Mouse (Mus musculus): ENCODE results near the gene Rspry1. TPM values are rescaled to one million over a fixed set of nuclear protein-coding genes. Genes with fewer than 3 reads are reported as not detected.
A peak's percentile ranks its signal among the peaks of the same experiment; 100 is the strongest.

Rspry1 gene
- total and polyA plus RNA-seq, 2 experiments from 2014 or later: 35.9 to 42.7 TPM

- no peaks in the 10 kb centered on the region for H3K36me3 ChIP-seq (ENCODE audit: insufficient read depth, low read length)
- WGBS: under 1% methylated on average over 35 of the region's 35 CpGs
- H3K4me1 ChIP-seq (ENCODE audit: insufficient read depth, low read length): 0 out of 2 replicates have a peak, but pooled peaks cover 2% of the 10 kb centered on the region
- peak overlapping the region; percentile 76 for H3K27ac ChIP-seq (ENCODE audit: low read depth, low read length)
- no peaks in the 10 kb centered on the region for H3K27me3 ChIP-seq (ENCODE audit: insufficient read depth, low read length)
- TF ChIP-seq CTCF (IDR thresholded peaks at IDR 0.05): peak; percentile 96
- peak; percentile 98 for DNase-seq (ENCODE audit: low spot score)
- ATAC-seq (ENCODE audit: low FRiP score): peak; percentile 88
- peak overlapping the region; percentile 54 for H3K9ac ChIP-seq (replicated peaks; ENCODE audit: low read length, poor library complexity, severe bottlenecking)
- H3K4me2 ChIP-seq (ENCODE audit: low read depth, low read length, poor library complexity, severe bottlenecking): peak overlapping the region; percentile 48
- H3K4me3 ChIP-seq (ENCODE audit: low read depth, low read length): peak overlapping the region; percentile 44
- no peaks in the 10 kb centered on the region for H3K9me3 ChIP-seq (ENCODE audit: low read length)
These were observed 102.4 kb downstream of the Rspry1 start for GRCm38 (mm10) chr8:94703972-94704668.

- Histone ChIP-seq H3K27me3 (ENCODE audit: insufficient read depth, low read length) (no peaks in the 10 kb centered on the region), H3K9me3 (ENCODE audit: low read length) (no peaks in the 10 kb centered on the region), H3K4me1 (ENCODE audit: insufficient read depth, low read length) (0 out of 2 replicates have a peak, but pooled peaks cover 2% of the 10 kb centered on the region), H3K4me2 (ENCODE audit: low read depth, low read length, poor library complexity, severe bottlenecking) (peak overlapping the region; percentile 48), H3K9ac (replicated peaks; ENCODE audit: low read length, poor library complexity, severe bottlenecking) (peak overlapping the region; percentile 54), H3K36me3 (ENCODE audit: insufficient read depth, low read length) (no peaks in the 10 kb centered on the region), H3K27ac (ENCODE audit: low read depth, low read length) (peak overlapping the region; percentile 76), H3K4me3 (ENCODE audit: low read depth, low read length) (peak overlapping the region; percentile 44)
- TF ChIP-seq CTCF (IDR thresholded peaks at IDR 0.05): no peak
- ATAC-seq (ENCODE audit: low FRiP score) (no peak), DNase-seq (ENCODE audit: low spot score) (no peak)
- WGBS: 8% methylated on average over 9 of the region's 9 CpGs
These were observed 102.9 kb downstream of the Rspry1 start for GRCm38 (mm10) chr8:94704669-94704984.

GRCm38 (mm10) chr8:94705581-94706245 is 104.0 kb downstream of the Rspry1 start:
- TF ChIP-seq CTCF (IDR thresholded peaks at IDR 0.05): no peak
- Histone ChIP-seq H3K4me2 (ENCODE audit: low read depth, low read length, poor library complexity, severe bottlenecking) (no peak overlapping the region), H3K9ac (replicated peaks; ENCODE audit: low read length, poor library complexity, severe bottlenecking) (no peak overlapping the region), H3K4me1 (ENCODE audit: insufficient read depth, low read length) (0 out of 2 replicates have a peak, but pooled peaks cover 2% of the 10 kb centered on the region), H3K36me3 (ENCODE audit: insufficient read depth, low read length) (no peaks in the 10 kb centered on the region), H3K4me3 (ENCODE audit: low read depth, low read length) (no peak overlapping the region), H3K27me3 (ENCODE audit: insufficient read depth, low read length) (no peaks in the 10 kb centered on the region), H3K9me3 (ENCODE audit: low read length) (no peaks in the 10 kb centered on the region), H3K27ac (ENCODE audit: low read depth, low read length) (no peak overlapping the region)
- no peak for DNase-seq (ENCODE audit: low spot score)
- 78% methylated on average over 10 of the region's 10 CpGs for WGBS
- ATAC-seq (ENCODE audit: low FRiP score): no peak

GRCm38 (mm10) chr8:94706732-94707395 is 105.1 kb downstream of the Rspry1 start:
- no peak for ATAC-seq (ENCODE audit: low FRiP score)
- no peaks in the 10 kb centered on the region for H3K36me3 ChIP-seq (ENCODE audit: insufficient read depth, low read length)
- 75% methylated on average over 9 of the region's 9 CpGs for WGBS

More at GRCm38 (mm10) chr8:94706732-94707395, 105.1 kb downstream of the Rspry1 start:
- Histone ChIP-seq H3K9me3 (ENCODE audit: low read length) (no peaks in the 10 kb centered on the region), H3K9ac (replicated peaks; ENCODE audit: low read length, poor library complexity, severe bottlenecking) (no peak overlapping the region), H3K27ac (ENCODE audit: low read depth, low read length) (no peak overlapping the region; the same call in 1 of the 2 replicates), H3K4me1 (ENCODE audit: insufficient read depth, low read length) (0 out of 2 replicates have a peak, but pooled peaks cover 2% of the 10 kb centered on the region), H3K4me2 (ENCODE audit: low read depth, low read length, poor library complexity, severe bottlenecking) (no peak overlapping the region), H3K4me3 (ENCODE audit: low read depth, low read length) (no peak overlapping the region), H3K27me3 (ENCODE audit: insufficient read depth, low read length) (no peaks in the 10 kb centered on the region)
- TF ChIP-seq CTCF (IDR thresholded peaks at IDR 0.05): no peak
- DNase-seq (ENCODE audit: low spot score): no peak

Other genes with a start within 250 kb of the Rspry1 start
- gene Herpud1, start 215.5 kb upstream of the Rspry1 start, total RNA-seq (2014; rRNA removed): 86.1 and 87.1 TPM in 2 replicates
- gene Herpud1, start 215.5 kb upstream of the Rspry1 start, polyA plus RNA-seq (2015; fragmentation: Nextera tagmentation; extraction: Ambion mirVana): 71.0 and 80.4 TPM in 2 replicates
- gene Nlrc5, start 167.6 kb upstream of the Rspry1 start, total RNA-seq (2014; rRNA removed): 0.22 and 1.7 TPM in 2 replicates
- 0.56 and 0.63 TPM in 2 replicates for gene Nlrc5, start 167.6 kb upstream of the Rspry1 start, polyA plus RNA-seq (2015; fragmentation: Nextera tagmentation; extraction: Ambion mirVana)
- gene Cpne2, start 68.9 kb upstream of the Rspry1 start, total RNA-seq (2014; rRNA removed): 42.4 and 46.3 TPM in 2 replicates
- gene Cpne2, start 68.9 kb upstream of the Rspry1 start, polyA plus RNA-seq (2015; fragmentation: Nextera tagmentation; extraction: Ambion mirVana): 34.3 and 43.3 TPM in 2 replicates
- 29.2 and 36.3 TPM in 2 replicates for gene Fam192a, start 60 bp downstream of the Rspry1 start, total RNA-seq (2014; rRNA removed)
- 59.6 and 62.2 TPM in 2 replicates for gene Fam192a, start 60 bp downstream of the Rspry1 start, polyA plus RNA-seq (2015; fragmentation: Nextera tagmentation; extraction: Ambion mirVana)
- gene Arl2bp, start 64.7 kb downstream of the Rspry1 start, total RNA-seq (2014; rRNA removed): 146 and 246 TPM in 2 replicates
- 180 and 187 TPM in 2 replicates for gene Arl2bp, start 64.7 kb downstream of the Rspry1 start, polyA plus RNA-seq (2015; fragmentation: Nextera tagmentation; extraction: Ambion mirVana)
- gene Pllp, start 94.3 kb downstream of the Rspry1 start, total RNA-seq (2014; rRNA removed): 8.4 and 9.8 TPM in 2 replicates
- 8.6 and 10.5 TPM in 2 replicates for gene Pllp, start 94.3 kb downstream of the Rspry1 start, polyA plus RNA-seq (2015; fragmentation: Nextera tagmentation; extraction: Ambion mirVana)
- not detected in 2 replicates for gene Ccl22, start 143.7 kb downstream of the Rspry1 start, total RNA-seq (2014; rRNA removed)
- gene Ccl22, start 143.7 kb downstream of the Rspry1 start, polyA plus RNA-seq (2015; fragmentation: Nextera tagmentation; extraction: Ambion mirVana): not detected in 2 replicates
- 82.0 and 111 TPM in 2 replicates for gene Cx3cl1, start 170.1 kb downstream of the Rspry1 start, total RNA-seq (2014; rRNA removed)
- 105 and 110 TPM in 2 replicates for gene Cx3cl1, start 170.1 kb downstream of the Rspry1 start, polyA plus RNA-seq (2015; fragmentation: Nextera tagmentation; extraction: Ambion mirVana)
- gene Ccl17, start 208.5 kb downstream of the Rspry1 start, total RNA-seq (2014; rRNA removed): 8.5 TPM in 1 of 2 replicates, not detected in the other
- gene Ccl17, start 208.5 kb downstream of the Rspry1 start, polyA plus RNA-seq (2015; fragmentation: Nextera tagmentation; extraction: Ambion mirVana): 4.4 and 4.7 TPM in 2 replicates
- 101 and 110 TPM in 2 replicates for gene Coq9, start 236.4 kb downstream of the Rspry1 start, total RNA-seq (2014; rRNA removed)
- 46.5 and 54.8 TPM in 2 replicates for gene Coq9, start 236.4 kb downstream of the Rspry1 start, polyA plus RNA-seq (2015; fragmentation: Nextera tagmentation; extraction: Ambion mirVana)
- 60.6 and 62.7 TPM in 2 replicates for gene Ciapin1, start 236.4 kb downstream of the Rspry1 start, total RNA-seq (2014; rRNA removed)
- 162 and 164 TPM in 2 replicates for gene Ciapin1, start 236.4 kb downstream of the Rspry1 start, polyA plus RNA-seq (2015; fragmentation: Nextera tagmentation; extraction: Ambion mirVana)

All from midbrain, postnatal 0 days (tissue).